Mouse (Mus musculus) bone marrow macrophage, adult 2 months (primary cell): ENCODE measurements around the gene Ecd. TPM values are rescaled to one million over a fixed set of nuclear protein-coding genes. Genes with fewer than 3 reads are reported as not detected.
A peak's percentile ranks its signal among the peaks of the same experiment; 100 is the strongest.

Source experiments
- H3K27ac ChIP-seq: 2 replicates; pipeline ENCODE4 v1.5.1; 2012; ENCODE audit warnings: low read depth, low read length; ENCODE audit not compliant: insufficient read depth
- H3K4me1 ChIP-seq: 2 replicates; pipeline ENCODE4 v1.6.1; 2012; ENCODE audit warnings: low read length; ENCODE audit not compliant: control insufficient read depth, insufficient read depth
- H3K4me3 ChIP-seq: 2 replicates; pipeline ENCODE4 v1.5.1; 2012; ENCODE audit warnings: mild to moderate bottlenecking, low read length, moderate library complexity; ENCODE audit not compliant: insufficient read depth
- CTCF ChIP-seq: IDR thresholded peaks from 2 replicates; pipeline ENCODE4 v1.5.1; 2012; ENCODE audit warnings: low read depth, mild to moderate bottlenecking, low read length, moderate library complexity
- POLR2A ChIP-seq: IDR thresholded peaks from 2 replicates; pipeline ENCODE4 v1.6.1; 2012; ENCODE audit warnings: mild to moderate bottlenecking, low read depth, low read length, borderline replicate concordance
- polyA plus RNA-seq: library from polyadenylated mRNA; stranded (reverse); fragments of >200 nt; gene quantifications from 2 replicates; pipeline ENCODE4 v1.2.4, GENCODE M21; 2012; ENCODE audit not compliant: missing spikeins, insufficient read depth, insufficient read length

Gene Ecd
- polyA plus RNA-seq, result 25.0 and 29.4 TPM in 2 replicates

GRCm38 (mm10) chr14:20347991-20348541 is at the start of gene Ecd, which contains the start of gene Fam149b:
Ecd (minus strand) TSS chr14:20348121.
Fam149b (plus strand) TSS chr14:20348162.
- H3K27ac ChIP-seq, result peak within 1 kb of the TSS; percentile 70
- peaks cover 6% of the 10 kb centered on the region for H3K4me1 ChIP-seq
- TF ChIP-seq POLR2A (no peak), CTCF (no peak)
- peak within 1 kb of the TSS; percentile 90 for H3K4me3 ChIP-seq

- no peak overlapping the region for H3K4me3 ChIP-seq
- peaks cover 4% of the 10 kb centered on the region for H3K4me1 ChIP-seq
- no peak overlapping the region for H3K27ac ChIP-seq
- TF ChIP-seq CTCF (no peak), POLR2A (no peak)
Measured at GRCm38 (mm10) chr14:20397220-20397619, 49.3 kb upstream of the Ecd start.

GRCm38 (mm10) chr14:20393205-20393913 is 45.4 kb upstream of the Ecd start, which contains the start of gene Mrps16:
Mrps16 (minus strand) TSS chr14:20393634.
- peak within 1 kb of the TSS; percentile 71 for H3K27ac ChIP-seq

GRCm38 (mm10) chr14:20392326-20392725 is 44.4 kb upstream of the Ecd start:
- no peak overlapping the region for H3K27ac ChIP-seq
- peaks cover 11% of the 10 kb centered on the region for H3K4me1 ChIP-seq
- TF ChIP-seq CTCF (no peak), POLR2A (no peak)
- no peak overlapping the region for H3K4me3 ChIP-seq

More at GRCm38 (mm10) chr14:20393205-20393913, 45.4 kb upstream of the Ecd start, which contains the start of gene Mrps16:
- TF ChIP-seq POLR2A, result no peak
- TF ChIP-seq CTCF, result peak; percentile 44
- peak within 1 kb of the TSS; percentile 79 for H3K4me3 ChIP-seq
- H3K4me1 ChIP-seq, result peaks cover 7% of the 10 kb centered on the region

- Histone ChIP-seq H3K27ac (no peak overlapping the region), H3K4me3 (peak overlapping the region; percentile 76), H3K4me1 (peaks cover 20% of the 10 kb centered on the region)
- TF ChIP-seq CTCF (no peak), POLR2A (no peak)
Measured at GRCm38 (mm10) chr14:20389446-20390079, 41.6 kb upstream of the Ecd start.

- Histone ChIP-seq H3K4me3 (peak within 1 kb of the TSS; percentile 76), H3K4me1 (peaks cover 16% of the 10 kb centered on the region)
- TF ChIP-seq POLR2A, result no peak
- no peak for TF ChIP-seq CTCF
Measured at GRCm38 (mm10) chr14:20388441-20389129, 40.7 kb upstream of the Ecd start, which contains the start of gene Dnajc9. Dnajc9 (minus strand) TSS chr14:20388910.

GRCm38 (mm10) chr14:20379753-20380430 is 32.0 kb upstream of the Ecd start:
- H3K4me1 ChIP-seq, result peaks cover 11% of the 10 kb centered on the region
- TF ChIP-seq POLR2A, result no peak
- no peak for TF ChIP-seq CTCF
- no peak overlapping the region for H3K27ac ChIP-seq
- no peak overlapping the region for H3K4me3 ChIP-seq

More at GRCm38 (mm10) chr14:20388441-20389129, 40.7 kb upstream of the Ecd start, which contains the start of gene Dnajc9:
- H3K27ac ChIP-seq, result peak within 1 kb of the TSS; percentile 49

- Histone ChIP-seq H3K27ac (no peak overlapping the region), H3K4me3 (no peak overlapping the region), H3K4me1 (peaks cover 11% of the 10 kb centered on the region)
- TF ChIP-seq POLR2A (no peak), CTCF (no peak)
Measured at GRCm38 (mm10) chr14:20379087-20379640, 31.2 kb upstream of the Ecd start.
